Mouse (Mus musculus) hindbrain, embryonic 10.5 days (tissue): ENCODE data around the gene Sult1a1. TPM values are rescaled to one million over a fixed set of nuclear protein-coding genes. Genes with fewer than 3 reads are reported as not detected.
A peak's percentile ranks its signal among the peaks of the same experiment; 100 is the strongest.

Experiments used
- DNase-seq: peaks from one replicate; pipeline ENCODE4 v3.0.0-alpha.2; 2017; ENCODE audit warnings: low spot score
- H3K27ac ChIP-seq: fragments of 300-500 bp; sonication (generic); 2 replicates; pipeline ENCODE4 v1.5.1; 2016; ENCODE audit warnings: mild to moderate bottlenecking, moderate library complexity
- H3K27me3 ChIP-seq: fragments of 300-500 bp; sonication (generic); 2 replicates; pipeline ENCODE4 v1.6.1; 2016; ENCODE audit warnings: mild to moderate bottlenecking; ENCODE audit not compliant: poor library complexity, insufficient read depth, severe bottlenecking
- H3K36me3 ChIP-seq: fragments of 300-500 bp; sonication (generic); 2 replicates; pipeline ENCODE4 v1.6.1; 2016; ENCODE audit warnings: mild to moderate bottlenecking, moderate library complexity
- H3K4me1 ChIP-seq: fragments of 300-500 bp; sonication (generic); replicated peaks from 2 replicates; pipeline ENCODE4 v1.6.1; 2016; ENCODE audit warnings: mild to moderate bottlenecking
- H3K4me3 ChIP-seq: fragments of 300-500 bp; sonication (generic); 2 replicates; pipeline ENCODE4 v1.5.1; 2016; ENCODE audit warnings: mild to moderate bottlenecking, moderate library complexity
- H3K9me3 ChIP-seq: fragments of 300-500 bp; sonication (generic); 2 replicates; pipeline ENCODE4 v1.6.1; 2016; ENCODE audit warnings: mild to moderate bottlenecking, moderate library complexity
- WGBS: fragments of 180-500 bp; shearing (Covaris S2); methylation state at CpG from one replicate; pipeline ENCODE4 v1.1.7; 2016; 5-methylcytosine and 5-hydroxymethylcytosine counted together
- polyA plus RNA-seq: library from polyadenylated mRNA; unstranded; fragments of >200 nt; fragmentation: Nextera tagmentation; extraction: Ambion mirVana; gene quantifications from 2 replicates; pipeline ENCODE4 v1.2.1, GENCODE M21; 2016

Gene Sult1a1
- polyA plus RNA-seq, 1 experiment from 2014 or later, result 0.30 TPM

- 96% methylated on average over 9 of the region's 9 CpGs for WGBS
These were observed 4.1 kb downstream of the Sult1a1 start for GRCm38 (mm10) chr7:126672111-126672510.

GRCm38 (mm10) chr7:126670152-126670551, 6.1 kb downstream of the Sult1a1 start:
- Histone ChIP-seq H3K27ac (no peak overlapping the region), H3K9me3 (no peaks in the 10 kb centered on the region), H3K36me3 (peaks cover 81% of the 10 kb centered on the region), H3K4me3 (no peak overlapping the region), H3K27me3 (no peaks in the 10 kb centered on the region), H3K4me1 (no peaks in the 10 kb centered on the region)
- WGBS, result 97% methylated on average over 3 of the region's 3 CpGs
- DNase-seq, result no peak

More at GRCm38 (mm10) chr7:126672111-126672510, 4.1 kb downstream of the Sult1a1 start:
- Histone ChIP-seq H3K4me1 (no peaks in the 10 kb centered on the region), H3K36me3 (peaks cover 73% of the 10 kb centered on the region), H3K4me3 (no peak overlapping the region), H3K9me3 (no peaks in the 10 kb centered on the region), H3K27ac (0 out of 2 replicates have a peak overlapping the region, but pooled peaks have one; percentile 5), H3K27me3 (no peaks in the 10 kb centered on the region)
- no peak for DNase-seq

GRCm38 (mm10) chr7:126668452-126668851, 7.8 kb downstream of the Sult1a1 start:
- no peak overlapping the region for H3K27ac ChIP-seq

GRCm38 (mm10) chr7:126667495-126668090, 8.6 kb downstream of the Sult1a1 start:
- Histone ChIP-seq H3K9me3 (no peaks in the 10 kb centered on the region), H3K4me1 (peaks cover 3% of the 10 kb centered on the region; the same call in 1 of the 2 replicates), H3K27ac (no peak overlapping the region), H3K27me3 (no peaks in the 10 kb centered on the region), H3K4me3 (no peak overlapping the region), H3K36me3 (peaks cover 81% of the 10 kb centered on the region)
- no peak for DNase-seq
- WGBS, result 90% methylated on average over 9 of the region's 9 CpGs

More at GRCm38 (mm10) chr7:126668452-126668851, 7.8 kb downstream of the Sult1a1 start:
- Histone ChIP-seq H3K36me3 (peaks cover 81% of the 10 kb centered on the region), H3K27me3 (no peaks in the 10 kb centered on the region), H3K4me3 (no peak overlapping the region), H3K9me3 (no peaks in the 10 kb centered on the region), H3K4me1 (peaks cover 3% of the 10 kb centered on the region; the same call in 1 of the 2 replicates)
- WGBS, result 87% methylated on average over 5 of the region's 5 CpGs
- DNase-seq, result no peak

- H3K27ac ChIP-seq, result no peak overlapping the region
- H3K4me1 ChIP-seq, result peaks cover 3% of the 10 kb centered on the region; the same call in 1 of the 2 replicates
- WGBS, result 98% methylated on average over 3 of the region's 3 CpGs
- peaks cover 66% of the 10 kb centered on the region for H3K36me3 ChIP-seq
- H3K27me3 ChIP-seq, result no peaks in the 10 kb centered on the region
- H3K4me3 ChIP-seq, result no peak overlapping the region
- no peak for DNase-seq
- H3K9me3 ChIP-seq, result no peaks in the 10 kb centered on the region
These were observed 11.0 kb downstream of the Sult1a1 start for GRCm38 (mm10) chr7:126665269-126665668.

- WGBS, result 65% methylated on average over 8 of the region's 8 CpGs
- H3K4me1 ChIP-seq, result peaks cover 3% of the 10 kb centered on the region; the same call in 1 of the 2 replicates
- no peak overlapping the region for H3K27ac ChIP-seq
- H3K36me3 ChIP-seq, result peaks cover 57% of the 10 kb centered on the region
- no peaks in the 10 kb centered on the region for H3K27me3 ChIP-seq
- DNase-seq, result no peak
- H3K4me3 ChIP-seq, result no peak overlapping the region
- no peaks in the 10 kb centered on the region for H3K9me3 ChIP-seq
These were observed 12.6 kb downstream of the Sult1a1 start for GRCm38 (mm10) chr7:126663646-126664045.

GRCm38 (mm10) chr7:126659771-126660170, 16.5 kb downstream of the Sult1a1 start:
- no peak for DNase-seq
- peaks cover 3% of the 10 kb centered on the region; the same call in 1 of the 2 replicates for H3K4me1 ChIP-seq
- no peaks in the 10 kb centered on the region for H3K9me3 ChIP-seq
- H3K27ac ChIP-seq, result no peak overlapping the region
- WGBS, result 87% methylated on average over 3 of the region's 3 CpGs
- H3K4me3 ChIP-seq, result no peak overlapping the region
- H3K27me3 ChIP-seq, result no peaks in the 10 kb centered on the region
- peaks cover 29% of the 10 kb centered on the region for H3K36me3 ChIP-seq

- H3K9me3 ChIP-seq, result no peaks in the 10 kb centered on the region
- no peaks in the 10 kb centered on the region for H3K27me3 ChIP-seq
- H3K4me1 ChIP-seq, result no peaks in the 10 kb centered on the region
- no peak overlapping the region for H3K4me3 ChIP-seq
- DNase-seq, result no peak
- peaks cover 8% of the 10 kb centered on the region; the same call in 1 of the 2 replicates for H3K36me3 ChIP-seq
- H3K27ac ChIP-seq, result no peak overlapping the region
- 90% methylated on average over 1 of the region's 1 CpGs for WGBS
These were observed 18.7 kb downstream of the Sult1a1 start for GRCm38 (mm10) chr7:126657522-126657921.

GRCm38 (mm10) chr7:126655695-126656094, 20.5 kb downstream of the Sult1a1 start:
- Histone ChIP-seq H3K9me3 (no peaks in the 10 kb centered on the region), H3K4me1 (no peaks in the 10 kb centered on the region), H3K4me3 (no peak overlapping the region), H3K36me3 (no peaks in the 10 kb centered on the region), H3K27me3 (no peaks in the 10 kb centered on the region), H3K27ac (no peak overlapping the region)
- DNase-seq, result no peak
- WGBS, result 90% methylated on average over 3 of the region's 3 CpGs

- Histone ChIP-seq H3K4me3 (no peak overlapping the region), H3K9me3 (no peaks in the 10 kb centered on the region), H3K4me1 (peaks cover 11% of the 10 kb centered on the region), H3K36me3 (no peaks in the 10 kb centered on the region), H3K27ac (no peak overlapping the region), H3K27me3 (no peaks in the 10 kb centered on the region)
- no peak for DNase-seq
- 91% methylated on average over 2 of the region's 2 CpGs for WGBS
These were observed 22.2 kb downstream of the Sult1a1 start for GRCm38 (mm10) chr7:126653991-126654390.

- peaks cover 11% of the 10 kb centered on the region for H3K4me1 ChIP-seq
- no peaks in the 10 kb centered on the region for H3K36me3 ChIP-seq
- H3K27me3 ChIP-seq, result no peaks in the 10 kb centered on the region
- 88% methylated on average over 2 of the region's 2 CpGs for WGBS
- no peak overlapping the region for H3K4me3 ChIP-seq
- no peak for DNase-seq
- H3K27ac ChIP-seq, result no peak overlapping the region
- H3K9me3 ChIP-seq, result no peaks in the 10 kb centered on the region
These were observed 25.4 kb downstream of the Sult1a1 start for GRCm38 (mm10) chr7:126650852-126651251.

- peak; percentile 92 for DNase-seq
- Histone ChIP-seq H3K4me1 (peaks cover 11% of the 10 kb centered on the region), H3K27me3 (no peaks in the 10 kb centered on the region), H3K36me3 (no peaks in the 10 kb centered on the region), H3K9me3 (no peaks in the 10 kb centered on the region), H3K27ac (peak within 1 kb of the TSS; percentile 94), H3K4me3 (peak within 1 kb of the TSS; percentile 75)
- WGBS, result 1% methylated on average over 57 of the region's 57 CpGs
These were observed 26.8 kb downstream of the Sult1a1 start, which contains the start of gene Sgf29 for GRCm38 (mm10) chr7:126649231-126650051. Gene Sgf29, plus strand, starts transcription at chr7:126649309.

- Histone ChIP-seq H3K4me1 (peaks cover 11% of the 10 kb centered on the region), H3K36me3 (no peaks in the 10 kb centered on the region), H3K27me3 (no peaks in the 10 kb centered on the region), H3K9me3 (no peaks in the 10 kb centered on the region), H3K4me3 (peak overlapping the region; percentile 75), H3K27ac (no peak overlapping the region)
- WGBS, result 81% methylated on average over 4 of the region's 4 CpGs
- DNase-seq, result no peak
These were observed 27.7 kb downstream of the Sult1a1 start for GRCm38 (mm10) chr7:126648486-126648885.
